ENCODE assay signal across 8 mouse cellular contexts in the genomic region with DNA sequence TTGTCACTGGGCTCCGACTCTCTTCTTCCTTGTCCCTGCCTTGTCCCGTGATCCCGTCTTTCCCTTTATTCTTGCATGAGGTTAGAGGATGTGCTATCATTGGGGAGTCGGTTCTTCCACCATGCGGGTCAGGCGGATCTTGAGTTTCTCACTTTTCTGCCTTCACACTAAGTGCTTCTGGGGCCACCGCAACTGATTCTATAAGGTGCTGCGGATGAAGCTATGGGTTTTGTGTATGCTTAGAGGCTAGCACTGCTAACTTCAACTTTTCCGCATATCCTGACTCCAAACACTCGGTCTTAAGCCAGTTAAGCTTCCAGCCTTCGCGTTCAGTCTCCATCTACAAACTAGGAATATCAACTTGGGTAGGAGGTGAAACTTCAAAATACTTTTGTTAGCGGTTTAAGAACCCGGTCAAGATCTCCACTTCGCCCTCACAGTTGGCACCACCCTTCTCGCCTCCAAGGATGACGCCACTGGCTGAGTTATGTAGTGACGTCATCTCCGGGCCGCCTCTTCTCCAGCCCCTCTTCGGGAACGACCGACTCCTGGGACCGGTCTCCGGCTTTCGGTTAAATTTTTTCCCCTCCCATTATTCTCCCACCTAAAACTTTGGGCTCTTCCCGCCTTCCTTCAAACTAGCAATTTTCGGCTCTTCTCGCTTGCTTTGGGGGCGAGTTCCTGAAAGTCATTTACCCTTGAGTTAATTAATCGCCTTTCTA. TPM values are rescaled to one million over a fixed set of nuclear protein-coding genes. Genes with fewer than 3 reads are reported as not detected.
A peak's percentile ranks its signal among the peaks of the same experiment; 100 is the strongest.
DNase-seq lines count a peak whose midpoint lies in the region; ATAC-seq and TF ChIP-seq lines count a peak whose summit lies in the region.

No protein-coding gene starts in this region.

- intact Hi-C loops in heart, postnatal 25 days (cut with DNase I) = no loop called here

- ATAC-seq in forebrain, embryonic 15.5 days (replicated peaks) = peak; percentile 66
- peak; percentile 77 for ATAC-seq in lung, embryonic 14.5 days (ENCODE audit: insufficient read depth)
- peak; percentile 51 for ATAC-seq in neutrophil, adult 5-6 weeks (ENCODE audit: extremely low read depth, insufficient number of reproducible peaks, low FRiP score, poor library complexity, severe bottlenecking)

- H3K9ac ChIP-seq in forebrain, embryonic 15.5 days (replicated peaks) = peak overlapping the region; percentile 52
- peak overlapping the region; percentile 100 for H3K9ac ChIP-seq in lung, embryonic 14.5 days

- H3K4me3 ChIP-seq in forebrain, embryonic 15.5 days = peak overlapping the region; percentile 78
- H3K4me3 ChIP-seq in lung, embryonic 14.5 days (ENCODE audit: low read depth, low read length) = peak overlapping the region; percentile 57

- no peaks in the 10 kb centered on the region for H3K9me3 ChIP-seq in forebrain, embryonic 15.5 days
- H3K9me3 ChIP-seq in lung, embryonic 14.5 days (ENCODE audit: low read depth, low read length) = no peaks in the 10 kb centered on the region

- peak overlapping the region; percentile 100 for H3K27ac ChIP-seq in forebrain, embryonic 15.5 days (replicated peaks)
- H3K27ac ChIP-seq in lung, embryonic 14.5 days (ENCODE audit: low read depth) = peak overlapping the region; percentile 100

- H3K4me1 ChIP-seq in forebrain, embryonic 15.5 days = peaks cover 17% of the 10 kb centered on the region
- peaks cover 11% of the 10 kb centered on the region for H3K4me1 ChIP-seq in lung, embryonic 14.5 days (ENCODE audit: insufficient read depth)

- H3K4me2 ChIP-seq in forebrain, embryonic 15.5 days (replicated peaks) = peak overlapping the region; percentile 80
- H3K4me2 ChIP-seq in lung, embryonic 14.5 days = peak overlapping the region; percentile 99

- WGBS in forebrain, embryonic 15.5 days = 1% methylated on average over 31 of the region's 31 CpGs
- under 1% methylated on average over 31 of the region's 31 CpGs for WGBS in lung, embryonic 14.5 days

- no peaks in the 10 kb centered on the region for H3K27me3 ChIP-seq in forebrain, embryonic 15.5 days
- H3K27me3 ChIP-seq in lung, embryonic 14.5 days (ENCODE audit: insufficient read depth, low read length) = no peaks in the 10 kb centered on the region

- peak; percentile 92 for DNase-seq in ES-CJ7 (ENCODE audit: low read depth, low spot score)
- peak; percentile 95 for DNase-seq in cerebellum, adult 11-12 months
- peak; percentile 89 for DNase-seq in heart, postnatal 25 days (ENCODE audit: low spot score)
- peak; percentile 85 to 93 for DNase-seq in layer of hippocampus, adult 18-20 months (ENCODE audit: low spot score in 2 of 2)
- DNase-seq in lung, embryonic 14.5 days = peak; percentile 98
- DNase-seq in testis, postnatal 14 days (ENCODE audit: low spot score) = peak; percentile 89

- no peaks in the 10 kb centered on the region for H3K36me3 ChIP-seq in forebrain, embryonic 15.5 days
- 0 out of 2 replicates have a peak, but pooled peaks cover 6% of the 10 kb centered on the region for H3K36me3 ChIP-seq in lung, embryonic 14.5 days (ENCODE audit: insufficient read depth)

- no peak for TF ChIP-seq CTCF in lung, embryonic 14.5 days (IDR thresholded peaks at IDR 0.05; ENCODE audit: low read depth)

RNA-seq across cellular contexts. Expression of gene Zc3h4, which starts 1.5 kb away (rescaled TPM):
- 22.3 and 25.2 TPM in 2 replicates for polyA plus RNA-seq in forebrain, embryonic 15.5 days (2015; fragmentation: Nextera tagmentation; extraction: Ambion mirVana)
- 10 to 100 TPM; 29.0 to 29.9 TPM for total RNA-seq in heart, postnatal 25 days (2021)
- total RNA-seq in layer of hippocampus, adult 18-20 months (2021) = 10 to 100 TPM; 55.9 to 56.9 TPM
- polyA plus RNA-seq in lung, embryonic 14.5 days (2014; fragmentation: Nextera tagmentation; extraction: Ambion mirVana) = 18.7 and 19.0 TPM in 2 replicates
- total RNA-seq in neutrophil, adult 5-6 weeks (2017) = 35.1 and 45.9 TPM in 2 replicates

RNA-seq across cellular contexts. Expression of gene Sae1, which starts 11.7 kb away (rescaled TPM):
- polyA plus RNA-seq in forebrain, embryonic 15.5 days (2015; fragmentation: Nextera tagmentation; extraction: Ambion mirVana) = 290 and 303 TPM in 2 replicates
- 10 to 100 TPM; 35.2 to 37.2 TPM for total RNA-seq in heart, postnatal 25 days (2021)
- total RNA-seq in layer of hippocampus, adult 18-20 months (2021) = 100 to 1,000 TPM in 1 of 2 experiments, 10 to 100 TPM in 1; 95.4 to 100 TPM
- polyA plus RNA-seq in lung, embryonic 14.5 days (2014; fragmentation: Nextera tagmentation; extraction: Ambion mirVana) = 356 and 365 TPM in 2 replicates
- 110 and 123 TPM in 2 replicates for total RNA-seq in neutrophil, adult 5-6 weeks (2017)

RNA-seq across cellular contexts. Expression of gene Tmem160, which starts 53.3 kb away (rescaled TPM):
- polyA plus RNA-seq in forebrain, embryonic 15.5 days (2015; fragmentation: Nextera tagmentation; extraction: Ambion mirVana) = 63.5 and 70.2 TPM in 2 replicates
- 10 to 100 TPM; 82.2 to 88.1 TPM for total RNA-seq in heart, postnatal 25 days (2021)
- total RNA-seq in layer of hippocampus, adult 18-20 months (2021) = 10 to 100 TPM; 63.6 to 66.4 TPM
- polyA plus RNA-seq in lung, embryonic 14.5 days (2014; fragmentation: Nextera tagmentation; extraction: Ambion mirVana) = 40.4 and 46.1 TPM in 2 replicates
- total RNA-seq in neutrophil, adult 5-6 weeks (2017) = 5.8 and 6.8 TPM in 2 replicates

Comparison
In these comparisons a context has a peak if more than half of its experiments do, and no peak if none do; other contexts are left out.
1. Peak in every context shown above with its lines: DNase-seq, ATAC-seq, H3K4me3 ChIP-seq and H3K27ac ChIP-seq.